Mouse (Mus musculus): ENCODE measurements around the gene Wipf1. TPM values are rescaled to one million over a fixed set of nuclear protein-coding genes. Genes with fewer than 3 reads are reported as not detected.
"Not testable (repeated sequence)": the region's sequence is repeated elsewhere in the genome, so short reads cannot be mapped to it uniquely, and the experiment has no call there.

Gene Wipf1
- 10 to 100 TPM; 12.0 to 12.8 TPM for total RNA-seq (2021)
- long read RNA-seq, experiment 1, full-length matches to known transcripts = 4 of 8 reads
- long read RNA-seq, experiment 1, partial matches to known transcripts = 2 of 8 reads
- long read RNA-seq, experiment 1, other reads (novel, unspliced or antisense) = 2 of 8 reads
- long read RNA-seq, experiment 2, full-length matches to known transcripts = 3 of 5 reads
- long read RNA-seq, experiment 2, partial matches to known transcripts = 2 of 5 reads
- long read RNA-seq, experiment 2, other reads (novel, unspliced or antisense) = 0 of 5 reads

DNA sequence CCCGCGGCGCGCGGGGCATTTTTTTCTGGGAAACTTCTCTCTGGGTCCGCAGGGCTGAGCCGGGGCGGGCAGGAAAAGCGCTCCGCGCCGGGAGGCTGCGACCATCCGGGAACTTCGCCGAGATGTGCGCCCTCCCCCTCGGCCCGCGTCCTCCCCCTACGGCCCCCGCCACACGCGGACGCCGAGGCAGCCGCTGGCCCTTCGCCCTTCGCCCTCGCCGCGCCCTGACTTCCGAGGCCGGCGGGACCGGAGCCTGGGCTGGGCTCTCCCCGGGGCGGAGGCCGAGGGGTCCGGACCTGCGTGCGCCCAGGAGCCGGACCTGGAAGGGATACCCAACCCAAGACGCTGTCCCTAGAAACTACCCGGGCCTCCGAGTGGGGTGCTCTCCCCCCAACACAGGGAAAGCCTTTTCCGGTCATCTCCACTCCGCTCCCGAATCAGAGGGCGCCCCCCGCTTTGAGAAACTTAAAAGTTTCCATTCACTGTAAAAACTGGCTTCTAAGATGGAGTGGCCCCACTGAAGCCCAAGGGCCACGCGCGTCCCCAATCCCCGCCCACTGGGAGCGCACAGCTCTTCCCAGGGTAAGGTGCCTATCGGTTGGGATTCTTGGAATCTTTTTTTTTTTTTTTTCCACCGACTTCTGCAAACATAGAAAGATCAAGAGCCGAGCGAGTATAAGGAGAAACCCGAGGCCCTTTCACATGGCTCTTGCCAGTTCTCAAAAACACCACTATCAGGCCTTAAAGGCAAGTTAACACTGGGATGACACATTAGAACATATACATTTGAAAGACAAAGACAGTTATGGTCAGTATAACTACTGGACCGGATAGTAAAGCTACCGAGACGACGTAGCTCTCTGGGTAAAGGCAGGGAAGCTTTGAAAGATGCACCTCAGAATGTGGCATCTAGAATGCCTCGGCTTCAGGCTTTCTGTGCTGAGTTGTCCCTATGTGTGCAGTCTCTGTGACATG, at the start of gene Wipf1:
TSS of gene Wipf1 (minus strand) at position 379 of the 975 bp plus-strand sequence.
- DNase-seq (ENCODE audit: low spot score in 2 of 2) = peak; percentile 62 to 63

DNA sequence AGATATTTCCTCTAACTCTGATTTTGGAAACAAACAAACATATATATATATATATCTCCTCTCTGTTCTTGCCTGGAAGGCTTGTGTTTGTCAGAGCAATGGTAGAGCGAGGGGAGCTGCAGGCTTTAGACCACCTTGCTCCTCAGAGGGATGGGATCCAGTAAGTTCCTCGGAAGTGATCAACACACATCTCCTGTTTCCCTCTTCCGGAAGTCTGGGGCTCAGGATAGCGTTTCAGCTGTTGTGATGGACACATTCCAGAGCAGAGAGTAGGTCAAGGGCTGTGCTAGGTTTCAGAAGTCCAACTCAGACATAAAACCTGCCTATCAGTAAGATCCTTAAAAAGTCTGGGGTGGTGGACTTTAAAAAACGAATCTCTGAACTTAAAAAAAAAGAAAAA, 49.6 kb upstream of the Wipf1 start:
- no peak for DNase-seq (ENCODE audit: low spot score in 2 of 2)

DNA sequence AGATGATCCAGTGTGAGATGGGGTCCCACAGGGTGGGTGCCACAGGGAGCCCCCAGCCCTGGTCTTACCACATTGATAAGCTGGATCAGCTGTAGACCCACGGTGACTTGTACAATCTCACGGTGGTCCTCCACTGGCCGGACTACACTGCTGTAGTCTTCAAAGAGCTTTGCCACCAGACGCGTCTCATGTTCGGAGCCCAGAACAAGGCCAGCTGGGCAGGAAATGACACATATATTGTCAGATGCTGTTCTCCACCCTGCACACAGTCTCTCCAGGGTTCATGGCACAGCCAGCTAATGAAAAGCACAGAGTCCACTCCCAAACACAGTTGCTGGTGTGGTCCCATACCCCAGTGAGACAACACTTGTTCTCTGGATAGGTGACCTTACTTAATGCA, 44.9 kb upstream of the Wipf1 start:
- no peak for DNase-seq (ENCODE audit: low spot score in 2 of 2)

DNA sequence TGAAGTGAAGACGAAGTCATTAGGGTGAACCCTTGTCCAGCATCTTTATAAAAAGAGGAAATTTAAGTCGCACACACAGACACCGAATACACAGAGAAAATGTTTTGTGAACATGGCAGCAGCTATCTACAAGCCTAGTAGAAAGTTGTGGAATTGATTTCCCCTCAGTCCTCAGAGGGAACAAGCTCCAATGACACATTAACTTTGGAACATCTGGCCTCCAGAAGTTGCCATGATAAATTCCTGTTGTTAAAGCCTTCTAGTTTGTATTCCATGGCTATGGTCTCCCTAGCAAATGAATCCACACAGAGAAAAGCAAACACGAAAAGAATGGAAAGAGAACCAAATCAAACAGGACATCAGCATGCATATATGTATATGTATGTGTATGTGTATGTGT, 44.0 kb upstream of the Wipf1 start:
- no peak for DNase-seq (ENCODE audit: low spot score in 2 of 2)

DNA sequence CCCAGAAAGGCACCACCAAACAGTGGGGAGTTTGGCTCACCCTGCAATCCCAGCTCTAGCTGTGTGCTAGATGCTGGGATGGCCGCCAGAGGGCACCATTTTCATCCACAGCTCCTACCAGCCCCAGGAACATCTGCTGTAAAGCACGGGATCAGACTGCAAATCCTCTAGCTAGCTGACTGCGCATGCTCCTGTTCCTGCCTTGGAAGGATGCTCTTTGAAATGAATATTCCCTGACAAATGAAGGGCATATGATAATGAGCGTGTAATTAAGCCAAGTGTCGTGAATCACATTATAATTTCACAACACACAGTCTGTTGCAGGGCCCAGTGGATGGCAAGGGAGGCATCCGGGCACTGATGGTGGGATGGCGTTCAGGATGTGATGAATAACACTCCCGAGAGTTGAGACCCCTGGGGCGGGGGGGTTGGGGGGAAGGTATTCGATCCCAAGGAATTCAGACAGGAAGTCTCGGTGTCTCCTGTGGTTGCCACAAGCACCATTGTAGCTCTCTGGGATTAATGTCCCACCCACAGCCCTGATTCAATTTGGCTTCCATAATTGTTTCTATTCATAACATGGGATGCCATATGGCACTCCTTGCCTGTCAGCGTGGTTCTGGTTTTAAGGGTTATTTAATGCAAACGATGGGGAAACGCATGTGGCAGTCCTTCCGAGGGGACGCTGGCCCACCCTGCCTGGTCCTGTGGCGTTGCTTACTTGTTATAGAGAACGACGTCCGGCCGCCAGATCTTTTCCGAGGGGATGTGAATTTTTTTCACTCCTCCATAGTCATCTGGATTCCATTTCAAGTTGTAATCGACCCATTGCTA, 43.2 kb upstream of the Wipf1 start:
- peak; percentile 88 to 96 for DNase-seq (ENCODE audit: low spot score in 2 of 2)

DNA sequence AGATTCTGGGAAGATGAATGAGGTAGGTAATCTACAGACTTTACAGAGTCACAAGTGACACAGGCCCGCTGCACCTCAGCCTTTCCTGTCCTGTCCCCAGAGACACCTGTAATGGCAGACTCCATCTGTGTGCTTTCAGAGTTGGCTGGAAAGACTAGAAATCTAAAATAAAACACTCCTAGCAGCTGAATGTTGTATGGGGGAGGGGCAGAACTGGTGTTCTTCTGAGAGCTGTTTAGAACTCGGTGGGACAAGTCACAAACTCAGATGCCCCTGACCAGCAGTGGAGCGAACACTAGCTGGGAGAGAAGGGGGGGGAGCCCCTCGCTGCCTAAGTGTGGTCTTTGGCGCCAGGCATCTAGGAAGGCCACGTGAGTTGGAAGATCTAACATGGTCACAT, 42.4 kb upstream of the Wipf1 start:
- DNase-seq (ENCODE audit: low spot score in 2 of 2) = peak in 1 of 2 experiments; percentile 45

DNA sequence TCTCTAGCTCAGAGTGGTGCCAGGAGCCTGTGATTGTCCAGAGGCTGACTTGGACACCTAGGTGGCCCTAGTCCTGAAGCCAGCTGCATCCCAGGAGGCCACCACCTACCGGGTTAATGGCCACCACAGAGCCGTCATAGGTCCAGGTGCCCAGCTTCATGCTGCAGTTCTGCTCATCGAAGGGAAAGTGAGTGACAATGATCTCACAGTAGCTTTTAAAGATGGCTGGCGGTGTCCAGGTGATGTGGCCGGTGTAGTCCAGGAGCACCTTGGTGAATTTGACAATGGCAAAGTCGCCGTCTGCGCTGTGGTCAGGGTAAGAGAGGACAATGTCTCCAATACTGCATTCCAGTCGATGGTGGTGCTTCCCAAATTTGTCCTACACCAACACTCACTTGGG, 41.8 kb upstream of the Wipf1 start:
- no peak for DNase-seq (ENCODE audit: low spot score in 2 of 2)

DNA sequence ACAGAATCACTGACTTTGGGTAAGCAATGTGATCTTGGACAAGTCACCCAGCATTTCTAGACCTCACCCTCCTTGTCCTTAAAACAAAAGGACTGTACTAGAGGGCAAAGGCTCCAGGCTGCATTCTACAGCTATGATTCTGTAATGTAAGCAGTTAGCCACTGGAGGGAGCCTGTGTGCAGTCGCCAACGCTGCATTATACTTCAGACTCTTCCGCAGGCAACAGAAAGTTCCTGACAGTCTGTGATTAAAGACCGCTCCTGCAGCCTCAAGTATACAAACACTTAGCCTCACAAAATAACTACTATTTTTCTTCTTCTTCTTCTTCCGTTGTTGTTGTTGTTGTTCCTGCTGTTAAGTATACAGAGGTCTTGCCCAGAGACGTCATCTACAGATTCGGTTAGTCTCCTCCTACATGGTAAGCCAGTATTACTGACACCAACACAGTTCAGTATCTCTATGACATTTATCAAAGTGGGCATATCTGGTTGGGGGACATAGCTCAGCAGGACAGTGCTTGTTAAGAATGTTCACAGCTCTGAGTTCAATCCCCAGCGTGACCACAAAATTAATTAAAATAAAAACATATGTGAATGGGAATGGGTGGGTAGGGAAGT, 37.6 kb upstream of the Wipf1 start:
- DNase-seq (ENCODE audit: low spot score in 2 of 2) = peak in 1 of 2 experiments; percentile 80

DNA sequence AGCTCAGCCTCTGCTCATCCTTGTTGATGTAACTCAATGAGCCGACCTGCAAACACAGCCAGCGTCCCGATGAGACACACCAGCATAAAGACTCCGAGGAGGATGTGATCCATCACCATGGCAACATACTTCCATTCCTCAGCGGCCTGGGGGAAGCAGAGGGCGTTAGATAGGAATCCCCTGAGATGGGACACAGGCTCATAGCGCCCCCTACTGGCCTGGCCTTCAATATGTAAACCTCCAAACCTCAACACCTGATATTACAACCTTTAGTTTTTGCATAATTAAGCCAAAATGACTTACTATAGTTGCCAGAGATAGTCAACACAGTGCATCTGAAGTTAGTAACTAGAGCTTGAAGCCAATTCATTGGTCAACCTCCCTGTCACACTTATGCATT, 36.6 kb upstream of the Wipf1 start:
- DNase-seq (ENCODE audit: low spot score in 2 of 2) = no peak

DNA sequence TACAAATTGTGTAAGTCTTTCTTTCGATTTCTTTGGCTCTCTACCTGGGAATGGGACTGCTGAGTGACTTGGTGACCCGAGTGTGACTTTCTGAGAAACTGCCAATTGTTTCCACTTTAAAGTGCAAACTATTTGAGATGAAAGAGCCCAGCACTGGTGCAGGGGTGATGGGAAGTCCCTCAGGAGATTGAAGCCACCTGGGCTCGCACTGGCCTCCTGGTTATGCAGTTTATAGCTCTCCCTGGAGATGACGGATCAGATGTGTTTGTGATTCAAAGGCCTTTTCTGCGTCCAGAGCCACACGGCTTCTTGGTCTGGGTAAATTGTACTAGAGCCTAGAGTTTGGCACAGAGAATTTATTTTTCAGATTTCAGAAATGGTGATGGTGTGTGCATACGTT, 34.2 kb upstream of the Wipf1 start:
- DNase-seq (ENCODE audit: low spot score in 2 of 2) = no peak

DNA sequence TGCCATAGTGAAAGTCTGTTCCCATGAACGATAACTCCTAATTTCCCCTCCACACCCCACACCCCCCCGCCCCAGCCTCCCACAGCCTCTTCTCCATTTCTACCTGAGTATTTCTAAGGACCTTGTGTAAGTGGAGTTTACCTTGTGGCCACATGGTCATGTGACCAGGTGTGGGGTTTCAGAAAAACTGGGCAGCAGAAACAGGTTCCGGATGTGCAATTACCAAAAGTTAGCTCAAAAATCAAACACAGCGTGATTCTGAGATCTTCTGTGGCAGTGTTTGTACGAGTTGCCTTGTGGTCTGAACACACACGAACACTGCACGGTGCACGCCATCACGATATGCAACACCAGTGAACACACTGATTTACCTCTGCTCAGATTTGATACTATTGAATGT, 33.1 kb upstream of the Wipf1 start:
- no peak for DNase-seq (ENCODE audit: low spot score in 2 of 2)

DNA sequence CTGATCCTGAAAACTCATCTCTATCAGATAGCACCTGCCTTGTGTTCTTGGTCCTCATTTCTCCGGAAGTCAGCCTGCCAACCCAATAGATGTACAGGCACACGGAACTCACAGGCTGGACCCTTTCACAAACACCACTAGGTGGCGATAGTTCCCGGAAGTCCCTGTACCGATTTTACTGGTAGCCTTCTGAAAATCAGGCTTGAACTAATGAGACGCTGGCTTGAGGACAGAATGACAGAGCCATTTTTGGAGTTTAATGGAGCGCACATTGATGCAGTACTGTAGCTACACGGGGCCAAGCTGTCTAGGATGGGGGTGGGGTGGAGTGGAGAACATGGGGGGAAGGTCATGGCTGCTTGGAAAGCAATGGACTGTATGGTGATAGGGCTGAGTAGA, 32.1 kb upstream of the Wipf1 start:
- DNase-seq (ENCODE audit: low spot score in 2 of 2) = peak in 1 of 2 experiments; percentile 47

DNA sequence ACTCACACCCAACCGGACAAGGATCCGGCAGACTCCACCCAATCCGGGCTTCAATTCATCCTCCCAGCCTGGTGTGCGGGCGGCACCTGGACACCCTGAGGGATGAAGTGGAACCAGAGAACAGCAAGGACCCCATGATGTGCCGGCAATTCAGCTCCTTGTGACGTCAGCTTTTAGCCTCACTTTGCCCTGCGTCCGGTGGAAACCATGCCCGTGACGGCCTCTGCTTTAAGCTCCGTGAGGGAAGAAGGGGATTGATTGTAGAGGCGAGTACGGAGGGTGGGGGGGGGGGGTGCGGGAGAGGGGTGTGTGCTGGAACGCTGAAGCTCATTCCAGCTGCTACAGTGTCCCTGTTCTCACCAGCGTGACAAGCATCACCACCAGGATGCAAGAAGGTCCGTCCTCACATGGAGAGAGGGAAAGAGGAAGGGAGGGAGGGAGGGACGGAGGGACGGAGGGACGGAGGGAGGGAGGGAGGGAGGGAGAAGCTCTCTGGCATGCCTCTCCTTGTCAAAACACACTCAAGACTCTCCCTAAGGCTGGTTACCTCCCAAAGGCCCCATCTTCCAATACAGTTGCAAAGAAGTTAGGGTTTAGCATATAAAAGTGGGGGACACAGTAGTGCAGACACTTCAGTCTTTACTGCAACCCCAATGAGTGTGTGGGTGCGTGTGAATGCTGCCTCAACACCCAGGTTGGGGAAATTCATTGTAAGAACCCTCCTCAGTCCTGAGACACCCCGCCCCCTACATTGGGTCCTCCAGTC, 31.5 kb upstream of the Wipf1 start:
- no peak for DNase-seq (ENCODE audit: low spot score in 2 of 2)

DNA sequence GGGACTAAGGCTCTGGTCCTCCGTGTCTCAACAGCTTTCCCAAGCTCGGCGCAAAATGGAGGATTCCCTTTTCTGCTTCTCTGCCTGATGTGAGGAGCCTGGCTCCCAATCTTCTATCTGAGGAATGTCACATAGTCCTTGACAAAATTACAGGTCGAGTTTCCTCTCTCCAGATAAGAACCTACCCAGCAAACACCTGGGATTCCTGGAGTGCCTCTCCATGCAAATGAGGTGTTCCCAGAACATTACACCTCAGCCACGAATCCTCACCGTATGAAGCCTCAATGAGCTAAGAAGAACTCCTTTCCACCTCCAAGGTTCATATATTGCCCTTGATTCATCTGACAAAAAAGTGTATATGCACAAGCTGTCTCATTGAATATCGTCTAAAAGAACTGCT, 30.9 kb upstream of the Wipf1 start:
- DNase-seq (ENCODE audit: low spot score in 2 of 2) = no peak

DNA sequence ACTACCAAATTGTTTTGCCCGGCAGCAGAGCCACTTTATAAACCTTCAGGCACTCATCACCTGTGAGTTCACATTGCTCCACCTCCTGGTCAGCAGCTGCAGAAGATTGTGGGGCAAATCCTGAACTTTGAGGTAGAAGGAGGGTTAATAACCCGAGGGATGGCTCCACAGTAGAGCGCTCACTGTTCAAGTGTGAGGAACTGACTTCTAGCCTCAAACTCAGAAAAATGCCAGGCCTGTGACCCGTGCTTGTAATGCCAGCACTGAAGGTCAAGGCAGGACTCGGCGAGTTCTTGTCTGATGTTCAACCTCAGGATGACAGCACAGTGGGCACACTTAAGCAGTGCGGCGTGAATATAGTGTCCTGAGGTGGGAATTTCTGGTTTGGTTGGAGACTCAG, 28.4 kb upstream of the Wipf1 start:
- no peak for DNase-seq (ENCODE audit: low spot score in 2 of 2)

DNA sequence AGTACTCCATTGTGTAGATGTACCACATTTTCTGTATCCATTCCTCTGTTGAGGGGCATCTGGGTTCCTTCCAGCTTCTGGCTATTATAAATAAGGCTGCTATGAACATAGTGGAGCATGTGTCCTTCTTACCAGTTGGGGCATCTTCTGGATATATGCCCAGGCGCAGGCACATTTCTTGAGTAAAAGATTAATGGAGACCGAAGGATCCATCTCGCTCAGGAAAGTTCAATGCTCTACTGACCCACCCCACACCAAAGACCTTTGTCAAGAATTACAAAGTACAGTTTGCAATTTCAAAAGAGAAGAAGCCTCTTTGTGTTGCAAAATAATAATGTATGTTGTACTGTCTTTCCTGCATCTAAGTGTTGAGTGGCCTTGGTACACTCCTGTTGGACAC, 27.5 kb upstream of the Wipf1 start:
- DNase-seq (ENCODE audit: low spot score in 2 of 2) = not testable (repeated sequence)

DNA sequence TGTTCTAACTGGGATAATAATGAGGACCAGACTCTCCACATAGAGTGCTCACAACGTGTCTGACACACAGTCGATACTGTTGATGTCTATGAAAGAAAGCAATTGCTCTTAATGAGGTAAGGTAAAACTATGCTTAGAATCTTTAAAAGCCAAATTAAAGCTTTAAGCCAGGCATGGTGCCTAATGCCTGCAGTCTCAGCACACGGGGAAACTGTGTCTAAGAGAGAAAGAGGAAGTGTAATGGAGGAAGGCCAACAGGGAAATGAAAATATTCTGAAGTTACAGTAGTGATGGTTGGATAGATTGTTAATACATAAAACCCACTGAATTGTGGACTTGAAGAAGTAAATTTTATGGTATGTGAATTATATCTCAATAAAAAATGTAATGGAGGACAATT, 24.9 kb upstream of the Wipf1 start:
- no peak for DNase-seq (ENCODE audit: low spot score in 2 of 2)

DNA sequence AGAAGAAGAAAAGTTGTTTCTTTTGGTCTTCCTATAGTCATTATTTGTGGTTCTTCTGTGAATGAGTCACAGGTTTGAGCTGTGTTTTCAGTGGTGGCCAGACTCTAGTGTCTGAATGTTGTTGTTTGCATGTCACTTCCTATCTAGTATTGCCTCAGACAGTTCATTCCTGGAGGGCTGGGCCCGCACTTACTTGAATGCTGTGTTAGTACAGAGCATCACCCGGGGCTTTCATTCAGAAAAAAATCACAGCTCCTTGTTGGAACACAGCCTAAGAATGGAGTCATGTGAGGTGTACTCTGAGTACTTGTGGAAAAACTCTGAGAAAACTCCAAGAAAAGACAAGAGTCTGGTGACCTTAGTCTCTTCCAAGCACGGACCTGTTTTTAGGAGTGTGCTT, 23.4 kb upstream of the Wipf1 start:
- no peak for DNase-seq (ENCODE audit: low spot score in 2 of 2)

DNA sequence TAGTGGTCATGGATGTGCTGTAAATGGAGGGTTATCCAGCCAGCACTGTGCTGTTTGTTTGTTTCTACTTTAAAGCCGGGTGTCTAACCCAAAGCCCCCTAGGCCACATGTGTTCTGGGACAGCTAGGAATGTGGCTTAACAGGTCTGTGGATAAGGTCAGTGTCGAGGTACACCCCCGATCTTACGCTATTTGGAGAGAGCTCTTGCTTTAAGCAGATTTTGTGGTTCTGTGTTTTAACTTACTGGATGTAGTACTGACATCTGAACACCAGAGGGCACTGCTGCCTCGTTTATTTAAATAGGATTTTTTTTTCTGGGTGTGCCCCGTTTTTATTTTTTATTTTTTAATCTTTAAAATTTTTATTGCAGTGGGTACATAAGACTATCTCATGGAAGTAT, 21.2 kb upstream of the Wipf1 start:
- peak in 1 of 2 experiments; percentile 45 for DNase-seq (ENCODE audit: low spot score in 2 of 2)

DNA sequence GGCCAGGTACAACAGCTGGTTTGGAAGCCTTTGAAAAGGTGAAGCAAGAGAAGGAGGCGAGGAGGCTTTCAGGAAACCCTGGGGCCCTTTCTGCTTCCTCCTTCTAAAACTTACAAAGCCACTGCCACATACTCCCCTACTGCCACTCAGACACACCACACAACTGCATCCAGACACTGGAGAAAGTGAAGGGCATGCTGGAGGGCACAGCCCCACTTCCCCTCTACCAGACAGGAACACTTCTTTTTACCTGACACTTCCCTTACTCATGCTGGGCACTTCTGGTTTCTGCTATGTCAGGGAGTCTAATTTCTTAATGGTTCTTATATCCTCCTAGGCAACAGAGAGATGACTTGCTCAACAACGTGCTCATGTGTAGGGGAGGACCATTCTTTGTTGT, 19.0 kb upstream of the Wipf1 start:
- no peak for DNase-seq (ENCODE audit: low spot score in 2 of 2)

Measured in layer of hippocampus, postnatal 14 days (tissue).